Mouse (Mus musculus): ENCODE results near the gene Vmn2r55. TPM values are rescaled to one million over a fixed set of nuclear protein-coding genes. Genes with fewer than 3 reads are reported as not detected.
"Not testable (repeated sequence)": the region's sequence is repeated elsewhere in the genome, so short reads cannot be mapped to it uniquely, and the experiment has no call there.

The Vmn2r55 gene
- not detected for total RNA-seq (2021)
- long read RNA-seq, experiment 1, result 0 reads
- long read RNA-seq, experiment 2, result 0 reads

GRCm38 (mm10) chr7:12684903-12685302 lies at the start of gene Vmn2r55:
TSS of gene Vmn2r55 (minus strand) at chr7:12685003.
- DNase-seq; intact Hi-C loops (cut with DNase I; ENCODE audit: low total_unique reads): not testable (repeated sequence)

- intact Hi-C loops (cut with DNase I; ENCODE audit: low total_unique reads); DNase-seq: not testable (repeated sequence)
Observed at GRCm38 (mm10) chr7:12640219-12640618, 44.6 kb downstream of the Vmn2r55 start, which contains the start of gene Vmn2r54. TSS of gene Vmn2r54 (minus strand) at chr7:12640319.

GRCm38 (mm10) chr7:12608688-12609087 lies 76.1 kb downstream of the Vmn2r55 start, which contains the start of gene Vmn2r53:
TSS of gene Vmn2r53 (minus strand) at chr7:12608788.
- no peak for DNase-seq
- intact Hi-C loops (cut with DNase I; ENCODE audit: low total_unique reads), result no loop called here

Other genes with a start within 250 kb of the Vmn2r55 start
- gene Zfp606, start 206.7 kb downstream of the Vmn2r55 start, total RNA-seq (2021), result 1 to 10 TPM; 5.2 to 5.5 TPM
- not detected for gene 2900092C05Rik, start 172.5 kb downstream of the Vmn2r55 start, total RNA-seq (2021)
- gene Vmn2r53, start 76.2 kb downstream of the Vmn2r55 start, total RNA-seq (2021), result under 1 TPM in 1 of 2 experiments, not detected in 1; under 0.01 TPM
- gene Vmn2r54, start 44.7 kb downstream of the Vmn2r55 start, total RNA-seq (2021), result not detected
- not detected for gene Vmn2r56, start 50.0 kb upstream of the Vmn2r55 start, total RNA-seq (2021)
- gene Zscan18, start 118.6 kb upstream of the Vmn2r55 start, total RNA-seq (2021), result 1 to 10 TPM; 2.3 to 3.2 TPM
- 1 to 10 TPM; 4.4 to 4.6 TPM for gene Zfp329, start 133.9 kb upstream of the Vmn2r55 start, total RNA-seq (2021)
- 10 to 100 TPM in 1 of 2 experiments, 1 to 10 TPM in 1; 9.7 to 10.2 TPM for gene Zfp110, start 149.8 kb upstream of the Vmn2r55 start, total RNA-seq (2021)
- gene Zfp128, start 196.2 kb upstream of the Vmn2r55 start, total RNA-seq (2021), result 1 to 10 TPM; 1.9 to 2.1 TPM
- 1 to 10 TPM; 3.1 TPM for gene Zscan22, start 212.8 kb upstream of the Vmn2r55 start, total RNA-seq (2021)
- 100 to 1,000 TPM; 667 to 730 TPM for gene Rps5, start 237.3 kb upstream of the Vmn2r55 start, total RNA-seq (2021)
- gene Rnf225, start 242.4 kb upstream of the Vmn2r55 start, total RNA-seq (2021), result under 1 TPM; 0.25 to 0.27 TPM

Measured in gastrocnemius, postnatal 14 days (tissue).